Mouse (Mus musculus) heart, postnatal 0 days (tissue): ENCODE data around the gene Nrg4. TPM values are rescaled to one million over a fixed set of nuclear protein-coding genes. Genes with fewer than 3 reads are reported as not detected.
A peak's percentile ranks its signal among the peaks of the same experiment; 100 is the strongest.

Source experiments
- ATAC-seq: fragments of 200-750 bp; cut with Nextera tagmentation; 2 replicates; pipeline ENCODE4 v1.8.0; 2017; ENCODE audit warnings: low read depth, moderate number of reproducible peaks, moderate library complexity; ENCODE audit not compliant: insufficient read depth
- DNase-seq: peaks from one replicate; pipeline ENCODE4 v3.0.0-alpha.2; 2016; ENCODE audit warnings: low spot score
- H3K27ac ChIP-seq: fragments of 300-500 bp; sonication (generic); 2 replicates; pipeline ENCODE4 v1.5.1; 2014; ENCODE audit warnings: low read depth, mild to moderate bottlenecking
- H3K27me3 ChIP-seq: fragments of 300-500 bp; sonication (generic); 2 replicates; pipeline ENCODE4 v1.6.1; 2014; ENCODE audit warnings: low read length, mixed read lengths; ENCODE audit not compliant: control insufficient read depth, insufficient read depth
- H3K36me3 ChIP-seq: fragments of 300-500 bp; sonication (generic); replicated peaks from 2 replicates; pipeline ENCODE4 v1.6.1; 2014; ENCODE audit warnings: low read length, mixed read lengths; ENCODE audit not compliant: control insufficient read depth, insufficient read depth
- H3K4me1 ChIP-seq: fragments of 300-500 bp; sonication (generic); 2 replicates; pipeline ENCODE4 v1.6.1; 2014; ENCODE audit warnings: antibody characterized with exemption; ENCODE audit not compliant: control insufficient read depth, insufficient read depth
- H3K4me2 ChIP-seq: fragments of 300-500 bp; sonication (generic); 2 replicates; pipeline ENCODE4 v1.6.1; 2014; ENCODE audit warnings: low read depth, mild to moderate bottlenecking, low read length, moderate library complexity
- H3K4me3 ChIP-seq: fragments of 300-500 bp; sonication (generic); 2 replicates; pipeline ENCODE4 v1.5.1; 2014; ENCODE audit warnings: low read depth, low read length
- H3K9ac ChIP-seq: fragments of 300-500 bp; sonication (generic); replicated peaks from 2 replicates; pipeline ENCODE4 v1.6.1; 2014; ENCODE audit warnings: low read depth, low read length, mixed read lengths
- H3K9me3 ChIP-seq: fragments of 300-500 bp; sonication (generic); replicated peaks from 2 replicates; pipeline ENCODE4 v1.6.1; 2016; ENCODE audit warnings: low read length; ENCODE audit not compliant: control insufficient read depth
- CTCF ChIP-seq: IDR thresholded peaks from 2 replicates; pipeline ENCODE4 v1.5.1; 2016; ENCODE audit warnings: antibody characterized with exemption, control low read depth, low read depth
- EP300 ChIP-seq: IDR thresholded peaks from 2 replicates; pipeline ENCODE4 v1.6.1; 2016; ENCODE audit warnings: antibody characterized with exemption, low read depth
- WGBS: fragments of 180-500 bp; shearing (Covaris S2); extraction: QIAGEN DNeasy Blood & Tissue Kit; methylation state at CpG from one replicate; pipeline ENCODE4 v1.1.7; 2014; 5-methylcytosine and 5-hydroxymethylcytosine counted together
- polyA plus RNA-seq: library from polyadenylated mRNA; unstranded; fragments of >200 nt; fragmentation: Nextera tagmentation; extraction: Ambion mirVana; gene quantifications from 2 replicates; pipeline ENCODE4 v1.2.1, GENCODE M21; 2015
- total RNA-seq: library from RNA; depleted of rRNA; stranded (reverse); fragments of >200 nt; gene quantifications from 2 replicates; pipeline ENCODE4 v1.2.3, GENCODE M21; 2014; ENCODE audit warnings: low replicate concordance; rRNA removed

Nrg4 gene
- total RNA-seq (0.43 TPM in 1 of 2 replicates, not detected in the other), polyA plus RNA-seq (1.2 and 1.3 TPM in 2 replicates)

GRCm38 (mm10) chr9:55326515-55327233 lies at the start of gene Nrg4, which contains the start of gene Tmem266:
TSS of gene Nrg4 (minus strand) at chr9:55326844.
TSS of gene Tmem266 (plus strand) at chr9:55326913.
- peaks cover 42% of the 10 kb centered on the region for H3K27me3 ChIP-seq
- under 1% methylated on average over 53 of the region's 82 CpGs for WGBS
- TF ChIP-seq EP300: no peak
- no peak for TF ChIP-seq CTCF

DNA sequence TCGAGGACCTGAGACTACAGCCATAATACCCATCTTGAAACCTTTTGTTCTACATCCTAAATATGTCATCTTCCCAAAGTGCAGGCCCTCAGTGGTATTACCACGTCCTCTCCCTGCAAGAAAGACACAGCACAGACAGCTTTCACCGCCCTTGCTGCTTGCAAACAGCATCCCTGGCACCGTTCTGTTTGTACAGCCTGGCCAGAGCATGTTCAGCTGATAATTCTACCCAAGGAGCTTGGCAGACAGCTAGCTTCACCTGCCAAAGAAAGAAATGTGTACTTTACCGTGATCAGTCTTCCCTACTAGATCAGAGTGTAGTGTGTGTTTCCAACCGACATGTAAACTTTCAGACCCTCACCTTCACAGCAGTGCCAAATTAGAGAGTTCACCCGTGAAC lies 45.3 kb upstream of the Nrg4 start:
- Histone ChIP-seq H3K27ac (no peak overlapping the region), H3K27me3 (no peaks in the 10 kb centered on the region), H3K9ac (no peak overlapping the region), H3K9me3 (no peaks in the 10 kb centered on the region), H3K4me2 (no peak overlapping the region), H3K4me1 (no peaks in the 10 kb centered on the region), H3K4me3 (no peak overlapping the region), H3K36me3 (no peaks in the 10 kb centered on the region)
- 60% methylated on average over 7 of the region's 7 CpGs for WGBS
- ATAC-seq (no peak), DNase-seq (no peak)
- TF ChIP-seq CTCF: no peak
- no peak for TF ChIP-seq EP300

More at GRCm38 (mm10) chr9:55326515-55327233, at the start of gene Nrg4, which contains the start of gene Tmem266:
- Histone ChIP-seq H3K36me3 (no peaks in the 10 kb centered on the region), H3K27ac (no peak within 1 kb of the TSS), H3K4me1 (no peaks in the 10 kb centered on the region), H3K4me2 (peak within 1 kb of the TSS; percentile 99), H3K4me3 (peak within 1 kb of the TSS; percentile 87), H3K9ac (peak within 1 kb of the TSS; percentile 64), H3K9me3 (no peaks in the 10 kb centered on the region)
- peak; percentile 86 for ATAC-seq
- peak; percentile 75 for DNase-seq

DNA sequence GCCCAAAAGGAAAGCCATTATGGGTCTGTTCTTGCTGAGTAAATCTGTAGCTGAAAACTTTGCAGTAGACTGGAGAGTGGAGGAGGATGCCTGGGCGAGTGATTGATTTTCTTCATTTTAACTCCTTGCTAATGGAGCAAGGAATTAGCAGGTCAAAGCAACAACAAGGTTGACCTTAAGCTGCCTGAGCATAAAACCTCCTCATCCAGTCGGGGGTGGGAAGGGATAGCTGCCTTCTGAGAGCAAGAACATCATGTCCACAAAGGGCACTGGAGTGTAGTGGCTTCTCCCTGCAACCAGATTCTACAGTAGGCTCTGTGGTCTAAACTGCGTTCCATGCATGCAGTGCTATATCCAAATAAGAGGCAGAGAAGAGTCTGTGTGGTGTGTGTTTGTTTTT lies 41.4 kb upstream of the Nrg4 start:
- no peak overlapping the region for H3K4me3 ChIP-seq
- H3K4me2 ChIP-seq: no peak overlapping the region
- ATAC-seq: no peak
- no peak overlapping the region for H3K27ac ChIP-seq
- TF ChIP-seq CTCF: no peak
- no peak for TF ChIP-seq EP300
- no peak for DNase-seq
- no peaks in the 10 kb centered on the region for H3K9me3 ChIP-seq
- H3K9ac ChIP-seq: no peak overlapping the region
- 61% methylated on average over 3 of the region's 3 CpGs for WGBS
- H3K36me3 ChIP-seq: no peaks in the 10 kb centered on the region
- H3K27me3 ChIP-seq: no peaks in the 10 kb centered on the region
- no peaks in the 10 kb centered on the region for H3K4me1 ChIP-seq

DNA sequence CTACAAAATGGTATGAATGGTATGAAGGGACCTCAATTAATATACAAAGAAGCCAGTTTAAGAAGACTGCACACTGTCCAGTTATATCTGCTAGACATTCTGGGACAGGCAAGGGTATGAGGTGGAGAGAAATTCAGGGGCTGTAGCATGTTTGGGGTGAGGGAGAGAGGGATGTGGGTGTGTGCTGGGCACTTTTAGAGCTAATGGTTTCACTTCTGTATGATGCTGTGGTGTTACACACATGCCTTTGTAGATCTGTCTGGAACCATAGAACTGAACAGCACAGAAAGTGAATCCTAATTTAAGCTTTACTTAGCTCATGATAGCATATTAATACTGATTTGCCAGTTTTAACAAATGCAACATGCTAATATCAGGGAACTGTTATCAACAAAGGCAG lies 37.1 kb upstream of the Nrg4 start:
- Histone ChIP-seq H3K4me2 (no peak overlapping the region), H3K4me1 (no peaks in the 10 kb centered on the region), H3K27me3 (no peaks in the 10 kb centered on the region), H3K36me3 (no peaks in the 10 kb centered on the region), H3K9me3 (no peaks in the 10 kb centered on the region), H3K9ac (no peak overlapping the region), H3K27ac (no peak overlapping the region), H3K4me3 (no peak overlapping the region)
- TF ChIP-seq CTCF (no peak), EP300 (no peak)
- DNase-seq (no peak), ATAC-seq (no peak)

DNA sequence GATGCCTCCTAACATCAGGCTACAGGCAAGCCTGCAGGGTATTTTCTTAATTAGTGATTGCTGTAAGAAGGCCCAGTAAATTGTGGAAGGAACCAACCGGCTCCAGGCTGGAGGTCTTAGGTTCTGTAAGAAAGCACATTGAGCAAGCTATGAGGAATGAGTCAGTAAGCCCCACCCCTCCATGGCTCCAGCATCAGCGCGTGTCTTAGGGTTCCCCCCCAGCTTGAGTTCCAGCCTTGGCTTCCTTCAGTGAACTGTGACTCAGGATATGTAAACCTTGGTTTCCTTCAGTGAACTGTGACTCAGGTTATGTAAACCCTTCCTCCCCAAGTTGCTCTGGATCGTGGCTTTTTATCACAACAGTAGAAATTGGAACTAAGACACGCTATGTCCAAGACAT lies 35.3 kb upstream of the Nrg4 start:
- Histone ChIP-seq H3K4me2 (no peak overlapping the region), H3K9me3 (no peaks in the 10 kb centered on the region), H3K4me1 (no peaks in the 10 kb centered on the region), H3K27ac (no peak overlapping the region), H3K27me3 (no peaks in the 10 kb centered on the region), H3K36me3 (no peaks in the 10 kb centered on the region), H3K4me3 (no peak overlapping the region), H3K9ac (no peak overlapping the region)
- DNase-seq (no peak), ATAC-seq (no peak)
- whole genome bisulfite sequencing: 75% methylated on average over 5 of the region's 5 CpGs
- no peak for TF ChIP-seq EP300
- TF ChIP-seq CTCF: no peak

GRCm38 (mm10) chr9:55360861-55361260 lies 34.2 kb upstream of the Nrg4 start:
- no peaks in the 10 kb centered on the region for H3K36me3 ChIP-seq
- no peak for TF ChIP-seq EP300
- DNase-seq (no peak), ATAC-seq (no peak)
- H3K9ac ChIP-seq: no peak overlapping the region
- no peaks in the 10 kb centered on the region for H3K27me3 ChIP-seq
- 51% methylated on average over 7 of the region's 7 CpGs for WGBS
- H3K4me2 ChIP-seq: no peak overlapping the region
- no peak overlapping the region for H3K27ac ChIP-seq
- H3K4me1 ChIP-seq: no peaks in the 10 kb centered on the region
- H3K9me3 ChIP-seq: no peaks in the 10 kb centered on the region
- H3K4me3 ChIP-seq: no peak overlapping the region
